Mouse (Mus musculus) gastrocnemius, postnatal 25 days (tissue): ENCODE measurements at regions not wholly inside any gene's neighbourhood (a gene's known extent, or its start where the extent isn't known, plus 50 kb on each side); places are given as distances from the start of the nearest gene placed in this dataset.

ENCODE experiments used
- DNase-seq: peaks from one replicate; pipeline ENCODE4 v3.0.0; 2022

DNA sequence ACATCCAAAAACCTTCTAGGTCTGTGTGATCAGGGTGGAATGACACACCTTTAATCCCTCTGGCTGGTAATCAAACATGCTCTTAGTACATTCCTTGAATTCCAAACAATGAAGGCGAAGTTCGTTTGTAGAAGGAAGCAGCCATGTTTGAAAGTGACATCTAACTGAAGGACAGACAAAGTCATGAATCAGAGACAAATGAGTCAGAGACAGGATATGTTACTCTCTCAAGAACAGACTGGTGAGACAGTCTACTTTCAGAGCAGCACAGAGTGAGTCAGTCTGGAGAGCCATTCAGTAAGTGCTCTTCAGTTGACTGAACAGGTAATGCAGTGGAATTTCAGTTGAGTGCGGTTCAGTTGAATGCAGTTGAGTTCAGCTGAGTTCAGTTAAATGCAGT lies 150.4 kb downstream of the Cpe start:
- DNase-seq, result no peak

GRCm38 (mm10) chr8:64539846-64540472 lies 152.9 kb downstream of the Cpe start:
- no peak for DNase-seq

- no peak for DNase-seq
Observed at GRCm38 (mm10) chr8:64531780-64532179, 161.1 kb downstream of the Cpe start.

DNA sequence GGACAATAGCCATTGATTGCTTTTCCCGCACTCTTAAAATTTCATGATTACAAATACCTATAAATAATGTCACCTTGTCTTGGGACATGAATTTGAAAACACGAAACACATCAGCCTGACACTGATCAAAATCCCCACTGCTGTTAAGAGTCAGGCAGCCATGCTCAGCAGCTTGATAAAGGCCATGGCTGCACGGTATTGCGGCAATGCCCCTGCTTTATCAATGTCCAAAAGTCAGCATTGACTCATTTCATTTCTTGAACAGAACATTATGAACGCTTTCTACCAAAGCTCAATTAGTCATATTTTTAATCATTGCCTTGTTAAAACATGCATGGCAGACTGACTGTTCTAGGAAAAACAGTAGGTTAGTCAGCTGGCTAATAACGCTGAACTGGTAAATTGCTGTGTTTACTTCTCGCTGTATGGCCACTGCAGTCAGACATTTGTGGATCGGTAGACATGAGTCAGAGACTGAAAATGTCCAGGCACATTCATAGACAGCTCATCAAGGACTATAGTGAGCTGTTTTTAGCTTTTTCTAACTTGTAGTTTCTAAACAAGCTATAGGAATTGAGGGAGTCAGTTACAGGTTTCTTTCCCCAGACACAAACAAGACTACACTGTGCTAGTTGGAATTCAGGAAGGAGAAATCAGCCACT lies 170.3 kb downstream of the Cpe start:
- no peak for DNase-seq

DNA sequence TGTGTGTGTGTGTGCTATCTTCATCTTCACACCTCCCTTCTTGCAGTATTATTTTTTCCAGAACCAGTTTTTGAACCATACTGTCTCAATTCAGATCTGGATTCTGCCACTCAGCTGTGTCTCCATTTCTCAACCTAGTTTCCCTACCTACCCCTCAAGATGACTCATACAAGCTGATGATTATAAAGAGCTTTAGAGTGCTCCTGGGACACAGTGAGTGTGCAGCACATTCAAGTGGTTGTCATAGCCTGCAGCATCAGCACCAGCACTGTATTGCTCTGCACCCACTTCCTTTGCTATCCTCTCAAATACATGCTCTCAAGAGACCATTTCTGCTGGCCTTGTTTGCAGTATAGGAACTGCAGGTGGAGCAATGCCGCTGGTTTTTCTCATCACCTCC lies 173.2 kb downstream of the Cpe start:
- DNase-seq, result no peak

GRCm38 (mm10) chr8:64515923-64516322 lies 176.9 kb downstream of the Cpe start:
- peak; percentile 22 for DNase-seq

GRCm38 (mm10) chr8:64497281-64498060 lies 195.4 kb downstream of the Cpe start:
- DNase-seq, result no peak

DNA sequence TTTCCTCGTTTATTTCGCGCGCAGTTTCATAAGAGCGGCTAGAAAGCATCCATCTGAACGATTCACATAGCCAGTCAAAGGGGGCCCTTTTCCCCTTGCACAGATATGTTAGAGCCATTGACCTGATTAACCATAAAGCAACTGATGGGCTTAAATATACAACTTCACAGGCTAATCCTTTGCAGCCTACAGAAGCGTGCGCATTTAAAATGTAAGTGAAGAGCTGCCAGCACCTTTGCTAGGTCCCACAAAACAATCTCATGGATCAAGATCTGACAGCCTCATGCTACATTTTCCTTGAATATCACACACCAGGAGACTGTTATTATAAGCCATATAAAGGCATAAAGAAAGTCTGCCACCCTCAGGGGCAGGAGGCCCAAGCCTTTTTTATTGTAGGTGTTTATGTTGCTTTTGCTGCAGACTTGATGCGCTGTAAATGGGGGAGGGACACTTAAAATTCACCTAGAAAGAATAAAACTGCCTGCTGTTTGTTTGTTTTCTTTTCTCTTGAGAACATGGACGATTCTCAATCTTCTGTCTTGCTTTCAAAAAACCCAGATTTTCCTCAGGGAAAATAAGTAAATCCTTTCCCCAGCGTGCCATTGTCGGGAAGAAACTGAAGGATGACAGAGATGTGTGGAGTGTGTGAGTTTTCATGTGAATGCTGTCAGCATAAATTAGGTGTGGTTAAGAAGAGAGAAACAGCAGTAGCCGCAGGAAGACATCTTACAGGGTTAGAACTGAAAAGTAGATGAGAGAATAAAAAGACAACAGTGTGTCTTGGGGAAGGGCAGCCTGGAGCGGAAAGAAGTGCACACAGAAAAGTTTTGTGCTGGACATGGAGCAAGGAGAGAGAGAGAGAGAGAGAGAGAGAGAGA lies 196.3 kb downstream of the Cpe start:
- DNase-seq, result no peak

DNA sequence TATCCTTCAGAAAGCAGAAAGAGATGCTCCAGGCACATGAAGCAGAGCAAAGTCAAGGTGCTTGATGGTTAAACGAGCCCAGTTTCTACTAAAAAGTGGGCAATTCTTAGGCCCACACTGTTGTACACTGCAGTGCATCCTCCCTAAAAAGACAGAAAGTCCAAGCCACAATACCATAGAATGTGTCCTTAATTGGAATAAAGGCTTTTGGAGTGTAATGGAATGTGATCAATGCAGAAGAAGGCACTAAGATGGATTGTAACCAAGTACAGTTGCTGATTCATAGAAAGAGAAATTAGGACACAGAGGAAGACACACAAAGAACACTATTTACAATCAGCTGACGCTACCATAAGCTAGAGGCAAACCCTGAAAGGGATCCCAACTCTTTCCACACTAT lies 201.3 kb downstream of the Cpe start:
- no peak for DNase-seq

GRCm38 (mm10) chr8:64488057-64488456 lies 204.8 kb downstream of the Cpe start:
- no peak for DNase-seq

DNA sequence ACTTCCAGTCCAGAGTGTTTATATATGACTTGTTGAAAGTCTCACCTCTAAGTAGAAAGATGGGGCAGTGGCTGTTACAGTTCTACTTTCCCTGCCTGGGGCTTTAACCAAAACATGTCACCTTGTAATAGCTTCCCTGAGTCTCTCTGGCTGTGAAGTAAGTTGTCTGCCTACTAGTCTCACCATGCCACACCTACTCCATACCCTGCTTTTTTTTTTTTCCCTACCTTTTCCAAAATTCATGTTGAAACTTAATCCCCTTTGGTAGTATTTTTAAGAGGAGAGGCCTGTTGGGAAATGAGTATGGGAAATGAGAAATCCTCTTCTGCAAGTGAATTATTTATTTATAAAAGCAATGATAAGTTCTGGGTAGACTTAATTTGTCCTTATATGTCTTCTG lies 219.6 kb downstream of the Cpe start:
- DNase-seq, result no peak

GRCm38 (mm10) chr8:64472801-64473270 lies 220.0 kb downstream of the Cpe start:
- DNase-seq, result no peak

DNA sequence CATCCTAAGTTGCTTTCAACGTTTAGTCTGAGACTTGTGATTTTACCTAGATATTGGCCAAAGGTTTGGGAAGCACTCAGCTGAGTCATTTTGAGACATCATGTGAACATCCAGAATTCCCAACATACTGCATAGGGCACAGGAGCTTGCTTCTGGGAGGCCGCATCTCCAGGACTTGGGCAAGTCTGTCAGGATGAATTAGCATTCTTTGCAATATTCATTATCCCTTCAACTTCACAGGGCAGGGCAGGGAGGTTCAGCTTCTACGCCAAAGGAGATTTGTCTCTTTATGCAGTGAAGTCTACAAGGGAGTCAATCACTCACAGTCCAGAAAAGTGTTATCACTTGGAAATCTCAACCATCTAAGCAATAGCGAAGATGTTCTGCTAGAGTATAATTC lies 231.7 kb downstream of the Cpe start:
- no peak for DNase-seq

DNA sequence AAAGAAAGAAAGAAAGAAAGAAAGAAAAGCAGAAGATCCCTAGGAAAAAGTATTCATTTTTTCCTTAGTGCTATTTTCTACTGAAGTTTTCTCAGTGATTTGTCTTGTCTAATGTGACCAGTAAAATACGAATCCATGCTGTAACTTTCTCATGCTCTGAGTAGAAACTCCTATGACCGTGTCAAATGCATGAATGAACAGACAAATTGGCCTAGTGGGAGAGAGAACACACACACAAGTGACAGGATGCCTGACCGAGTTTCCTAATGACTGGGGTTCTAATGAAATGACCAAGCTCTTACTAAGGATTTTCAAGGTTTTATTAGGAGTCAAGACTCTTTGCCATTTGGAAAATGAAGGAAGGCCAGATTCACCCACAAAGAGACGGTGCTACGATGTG lies 235.9 kb downstream of the Cpe start:
- no peak for DNase-seq

GRCm38 (mm10) chr8:64454736-64455135 lies 238.1 kb downstream of the Cpe start:
- DNase-seq, result no peak

- DNase-seq, result no peak
Observed at GRCm38 (mm10) chr8:64445366-64445765, 239.3 kb upstream of the Tll1 start.

GRCm38 (mm10) chr8:64444429-64444828 lies 238.4 kb upstream of the Tll1 start:
- no peak for DNase-seq

DNA sequence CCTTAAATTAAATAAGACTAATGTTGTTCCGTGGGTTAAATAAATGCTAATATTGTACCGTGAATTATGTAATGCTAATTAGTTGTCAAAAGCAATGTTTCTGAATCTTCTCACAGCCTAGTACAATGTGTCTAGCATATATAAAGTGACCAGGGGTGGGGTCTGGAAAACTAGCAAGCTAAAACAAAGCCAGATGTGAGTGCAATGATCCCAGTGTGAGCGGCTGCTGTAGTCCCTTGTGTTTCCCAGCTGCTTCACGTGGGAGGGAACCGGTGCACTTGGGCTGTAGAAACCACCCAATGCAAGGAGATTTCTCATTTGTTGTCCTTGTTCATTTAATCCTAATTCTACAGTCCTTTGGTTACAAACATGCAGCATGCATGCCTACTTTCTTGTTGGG lies 232.4 kb upstream of the Tll1 start:
- DNase-seq, result no peak

- DNase-seq, result no peak
Observed at GRCm38 (mm10) chr8:64434648-64435047, 228.6 kb upstream of the Tll1 start.

DNA sequence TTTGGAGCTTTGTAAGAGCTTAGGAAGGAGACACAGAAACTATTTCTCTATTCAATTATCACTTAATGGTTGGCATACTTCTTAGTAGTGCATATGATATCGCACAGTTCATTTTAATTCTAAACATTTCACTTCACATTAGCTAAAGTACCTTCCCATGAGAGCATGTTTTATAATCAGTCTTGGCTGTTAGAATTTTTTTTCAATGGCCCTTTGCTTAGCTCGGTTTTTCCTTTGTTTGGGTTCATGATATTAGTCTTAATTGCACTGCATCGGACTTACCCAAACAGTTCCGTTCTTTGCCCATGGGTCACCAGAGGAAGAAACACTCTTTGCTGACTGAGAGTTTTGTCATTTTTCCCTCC lies 216.8 kb upstream of the Tll1 start:
- no peak for DNase-seq

- no peak for DNase-seq
Observed at GRCm38 (mm10) chr8:64422200-64422849, 216.3 kb upstream of the Tll1 start.
